Mouse (Mus musculus) bone marrow macrophage, adult 2 months (primary cell): ENCODE data around the gene Pitpna. TPM values are rescaled to one million over a fixed set of nuclear protein-coding genes. Genes with fewer than 3 reads are reported as not detected.

ENCODE experiments used
- H3K27ac ChIP-seq: 2 replicates; pipeline ENCODE4 v1.5.1; 2012; ENCODE audit warnings: low read depth, low read length; ENCODE audit not compliant: insufficient read depth
- H3K4me1 ChIP-seq: 2 replicates; pipeline ENCODE4 v1.6.1; 2012; ENCODE audit warnings: low read length; ENCODE audit not compliant: control insufficient read depth, insufficient read depth
- H3K4me3 ChIP-seq: 2 replicates; pipeline ENCODE4 v1.5.1; 2012; ENCODE audit warnings: mild to moderate bottlenecking, low read length, moderate library complexity; ENCODE audit not compliant: insufficient read depth
- CTCF ChIP-seq: IDR thresholded peaks from 2 replicates; pipeline ENCODE4 v1.5.1; 2012; ENCODE audit warnings: low read depth, mild to moderate bottlenecking, low read length, moderate library complexity
- POLR2A ChIP-seq: IDR thresholded peaks from 2 replicates; pipeline ENCODE4 v1.6.1; 2012; ENCODE audit warnings: mild to moderate bottlenecking, low read depth, low read length, borderline replicate concordance
- polyA plus RNA-seq: library from polyadenylated mRNA; stranded (reverse); fragments of >200 nt; gene quantifications from 2 replicates; pipeline ENCODE4 v1.2.4, GENCODE M21; 2012; ENCODE audit not compliant: missing spikeins, insufficient read depth, insufficient read length

Gene Pitpna
- polyA plus RNA-seq, 1 experiment, result 512 TPM

DNA sequence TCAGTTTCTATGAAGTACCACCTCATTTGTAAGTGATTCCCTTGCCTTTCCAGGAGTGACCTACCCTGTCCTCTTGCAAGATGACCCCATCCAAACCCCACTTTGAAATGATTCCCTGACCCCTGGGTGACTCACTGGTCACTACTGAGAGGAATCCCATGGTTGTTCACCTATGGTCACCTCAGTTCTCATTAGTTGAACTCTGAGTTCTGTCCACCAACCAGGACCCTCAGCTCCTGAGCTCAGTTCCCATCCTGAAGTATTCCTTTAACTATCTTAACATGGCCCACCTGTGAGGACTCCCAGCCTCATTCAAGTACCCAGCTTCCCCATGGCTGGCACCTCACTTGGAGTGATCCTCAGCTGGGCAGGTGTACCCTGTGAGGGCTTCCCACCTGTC is 69.9 kb downstream of the Pitpna start:
- Histone ChIP-seq H3K4me3 (no peak overlapping the region), H3K4me1 (peaks cover 31% of the 10 kb centered on the region), H3K27ac (no peak overlapping the region)
- TF ChIP-seq POLR2A (no peak), CTCF (no peak)

DNA sequence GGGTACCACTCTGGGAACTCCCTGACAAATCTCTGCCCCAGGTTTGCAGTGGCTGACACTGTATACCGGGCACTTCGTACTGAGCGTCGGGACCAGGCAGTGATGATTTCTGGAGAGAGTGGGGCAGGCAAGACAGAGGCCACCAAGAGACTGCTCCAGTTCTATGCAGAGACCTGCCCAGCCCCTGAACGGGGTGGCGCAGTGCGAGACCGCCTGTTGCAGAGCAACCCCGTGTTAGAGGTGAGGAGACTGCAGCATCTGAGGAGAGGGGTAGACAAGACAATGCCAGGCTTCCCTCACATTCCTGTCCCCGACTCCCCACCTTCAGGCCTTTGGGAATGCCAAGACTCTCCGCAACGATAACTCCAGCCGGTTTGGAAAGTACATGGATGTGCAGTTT is 70.4 kb downstream of the Pitpna start:
- peaks cover 31% of the 10 kb centered on the region for H3K4me1 ChIP-seq
- H3K4me3 ChIP-seq, result no peak overlapping the region
- no peak for TF ChIP-seq POLR2A
- no peak for TF ChIP-seq CTCF
- H3K27ac ChIP-seq, result no peak overlapping the region

DNA sequence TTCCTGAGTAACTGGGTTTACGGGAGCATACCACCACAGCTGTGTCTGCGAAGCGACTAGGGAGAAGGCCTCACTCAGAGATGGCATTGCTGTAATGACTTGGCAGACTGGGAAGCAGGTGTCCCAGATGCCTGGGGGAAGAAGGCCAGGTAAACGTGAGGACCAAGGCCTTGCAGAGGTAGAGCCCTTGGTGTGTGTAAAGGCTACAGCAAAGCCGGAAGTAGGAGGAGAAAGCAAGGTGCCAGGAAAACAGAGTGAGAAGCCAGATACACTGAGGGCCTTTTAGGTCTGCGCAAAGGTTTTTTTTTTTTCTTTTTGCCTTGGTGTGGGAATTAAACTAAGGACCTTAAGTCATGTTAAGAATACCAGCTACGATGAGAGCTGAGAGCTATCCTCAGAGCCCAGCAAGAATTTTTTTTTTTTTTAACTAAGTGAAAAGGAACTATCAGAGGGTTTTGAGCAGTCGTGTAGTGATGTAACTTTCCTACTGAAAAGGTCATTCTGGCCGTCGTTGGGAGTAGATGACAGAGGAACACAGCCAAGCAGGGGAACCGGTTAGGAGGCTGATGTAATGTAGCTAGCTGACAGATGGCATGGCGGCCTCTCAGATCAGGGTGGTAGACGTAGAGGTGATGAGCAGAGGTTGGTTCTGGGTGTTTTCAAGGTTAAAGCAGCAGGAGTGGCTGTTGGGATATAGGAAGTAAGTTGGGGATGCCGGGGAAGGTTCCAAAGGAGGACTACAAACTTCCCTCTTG is 71.3 kb downstream of the Pitpna start:
- H3K4me1 ChIP-seq, result peaks cover 31% of the 10 kb centered on the region
- TF ChIP-seq CTCF, result no peak
- TF ChIP-seq POLR2A, result no peak
- no peak overlapping the region for H3K27ac ChIP-seq
- no peak overlapping the region for H3K4me3 ChIP-seq

DNA sequence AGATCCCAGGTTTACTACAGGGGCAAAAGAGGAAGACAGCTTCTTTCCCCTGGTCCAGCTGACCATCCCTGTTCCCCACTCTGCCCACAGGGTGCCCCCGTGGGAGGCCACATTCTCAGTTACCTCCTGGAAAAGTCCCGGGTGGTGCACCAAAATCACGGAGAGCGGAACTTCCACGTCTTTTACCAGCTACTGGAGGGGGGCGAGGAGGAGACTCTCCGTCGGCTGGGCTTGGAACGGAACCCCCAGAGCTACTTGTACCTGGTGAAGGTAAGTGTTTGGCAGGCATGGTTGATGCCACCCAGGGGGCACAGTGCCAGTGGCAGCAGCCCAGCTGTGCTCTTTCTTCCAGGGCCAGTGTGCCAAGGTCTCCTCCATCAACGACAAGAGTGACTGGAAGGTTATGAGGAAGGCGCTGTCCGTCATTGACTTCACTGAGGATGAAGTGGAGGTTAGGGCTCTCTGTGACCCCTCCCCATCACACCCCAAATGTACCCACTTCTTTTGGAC is 72.2 kb downstream of the Pitpna start:
- TF ChIP-seq CTCF (no peak), POLR2A (no peak)
- no peak overlapping the region for H3K4me3 ChIP-seq
- H3K4me1 ChIP-seq, result peaks cover 24% of the 10 kb centered on the region
- no peak overlapping the region for H3K27ac ChIP-seq

DNA sequence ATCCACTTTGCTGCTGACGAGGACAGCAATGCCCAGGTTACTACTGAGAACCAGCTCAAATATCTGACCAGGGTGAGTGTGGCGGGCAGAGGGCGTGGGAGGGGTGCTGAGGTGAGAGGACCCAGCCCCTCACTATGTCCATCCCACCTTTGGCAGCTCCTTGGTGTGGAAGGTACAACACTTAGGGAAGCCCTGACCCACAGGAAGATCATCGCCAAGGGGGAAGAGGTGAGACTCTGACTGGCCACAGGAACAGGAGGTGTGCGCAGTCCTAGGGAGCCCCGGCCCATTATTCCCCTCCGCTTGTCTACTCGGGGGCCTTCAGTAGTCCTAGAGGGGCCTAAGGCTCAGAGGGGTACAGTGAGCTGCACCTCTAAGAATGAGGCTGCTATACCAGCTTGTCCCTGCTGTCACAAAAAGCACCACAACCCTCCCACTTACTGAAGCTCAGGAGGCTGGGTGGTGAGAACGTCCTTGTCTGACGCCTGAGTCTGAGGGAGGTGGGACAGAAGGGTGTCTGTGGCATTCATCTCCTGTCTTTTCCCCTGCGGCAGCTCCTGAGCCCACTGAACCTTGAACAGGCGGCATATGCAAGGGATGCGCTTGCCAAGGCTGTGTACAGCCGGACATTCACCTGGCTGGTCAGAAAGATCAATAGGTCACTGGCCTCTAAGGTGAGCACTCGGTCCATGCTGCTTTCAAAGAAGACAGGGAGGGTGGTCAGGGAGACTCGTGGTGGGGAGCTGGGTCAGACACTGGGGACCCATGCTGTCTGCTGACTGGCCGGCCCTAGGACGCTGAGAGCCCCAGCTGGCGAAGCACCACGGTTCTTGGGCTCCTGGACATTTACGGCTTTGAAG is 73.3 kb downstream of the Pitpna start:
- Histone ChIP-seq H3K4me1 (peaks cover 20% of the 10 kb centered on the region), H3K27ac (no peak overlapping the region), H3K4me3 (no peak overlapping the region)
- TF ChIP-seq POLR2A, result no peak

DNA sequence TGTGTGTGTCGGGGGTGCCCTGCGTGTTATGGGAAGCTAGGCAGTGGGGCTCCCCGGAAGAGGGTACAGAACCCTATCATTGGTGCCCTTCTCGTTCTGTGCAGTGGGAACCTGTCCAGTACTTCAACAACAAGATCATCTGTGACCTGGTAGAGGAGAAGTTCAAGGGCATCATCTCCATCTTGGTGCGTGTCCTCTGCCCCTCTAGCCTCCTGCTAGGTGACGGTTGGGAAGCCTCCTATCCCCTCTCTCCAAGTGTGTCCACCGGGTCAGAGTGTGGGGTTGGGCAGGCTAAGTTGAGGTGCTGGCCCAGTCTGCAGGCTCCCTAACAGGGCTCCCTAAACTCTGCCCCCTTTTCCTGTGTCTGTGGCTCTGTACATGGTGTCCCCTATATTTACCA is 74.2 kb downstream of the Pitpna start:
- no peak for TF ChIP-seq POLR2A
- no peak for TF ChIP-seq CTCF
- Histone ChIP-seq H3K27ac (no peak overlapping the region), H3K4me1 (peaks cover 20% of the 10 kb centered on the region), H3K4me3 (no peak overlapping the region)

DNA sequence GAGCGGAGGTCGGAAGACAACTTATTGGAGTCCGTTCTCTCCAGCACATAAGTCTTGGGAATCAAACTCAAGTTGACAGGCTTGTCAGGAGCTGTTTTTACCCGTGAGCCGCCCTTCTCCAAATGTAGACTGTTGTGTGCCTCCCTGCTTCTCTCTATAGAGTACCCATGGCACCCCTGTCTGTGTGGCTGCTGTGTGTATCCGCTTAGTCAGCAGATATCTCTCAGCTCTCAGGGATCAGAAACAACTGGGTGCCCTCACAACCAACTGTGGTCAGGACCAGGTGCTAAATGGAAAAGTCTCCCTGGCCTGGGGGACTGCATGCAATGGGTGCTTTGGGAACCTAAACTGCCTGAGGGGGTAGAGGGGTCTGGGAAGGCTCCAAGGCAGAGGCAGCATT is 78.4 kb downstream of the Pitpna start:
- peaks cover 12% of the 10 kb centered on the region for H3K4me1 ChIP-seq
- TF ChIP-seq POLR2A (no peak), CTCF (no peak)
- no peak overlapping the region for H3K4me3 ChIP-seq
- H3K27ac ChIP-seq, result no peak overlapping the region

DNA sequence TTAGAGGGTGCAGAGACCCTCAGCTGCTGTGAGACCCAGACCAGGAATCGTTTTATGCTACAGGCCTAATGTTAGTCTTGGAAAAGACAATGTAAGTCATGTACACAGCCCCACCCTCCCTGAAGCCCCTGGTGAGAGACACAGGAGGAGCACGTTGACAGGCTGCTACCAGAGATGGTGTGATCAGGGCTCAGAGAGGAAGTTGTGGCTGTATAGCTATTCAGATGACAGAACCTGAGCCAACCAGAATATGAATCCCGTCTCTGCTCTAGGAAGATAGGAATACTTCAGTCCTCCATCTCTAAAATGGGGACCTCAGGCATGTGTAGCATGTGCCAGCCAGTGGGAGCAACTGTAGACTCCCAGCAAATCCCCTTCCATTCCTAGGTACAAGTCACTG is 80.7 kb downstream of the Pitpna start:
- H3K4me1 ChIP-seq, result peaks cover 12% of the 10 kb centered on the region
- H3K4me3 ChIP-seq, result no peak overlapping the region
- H3K27ac ChIP-seq, result no peak overlapping the region
- TF ChIP-seq POLR2A, result no peak
- no peak for TF ChIP-seq CTCF

DNA sequence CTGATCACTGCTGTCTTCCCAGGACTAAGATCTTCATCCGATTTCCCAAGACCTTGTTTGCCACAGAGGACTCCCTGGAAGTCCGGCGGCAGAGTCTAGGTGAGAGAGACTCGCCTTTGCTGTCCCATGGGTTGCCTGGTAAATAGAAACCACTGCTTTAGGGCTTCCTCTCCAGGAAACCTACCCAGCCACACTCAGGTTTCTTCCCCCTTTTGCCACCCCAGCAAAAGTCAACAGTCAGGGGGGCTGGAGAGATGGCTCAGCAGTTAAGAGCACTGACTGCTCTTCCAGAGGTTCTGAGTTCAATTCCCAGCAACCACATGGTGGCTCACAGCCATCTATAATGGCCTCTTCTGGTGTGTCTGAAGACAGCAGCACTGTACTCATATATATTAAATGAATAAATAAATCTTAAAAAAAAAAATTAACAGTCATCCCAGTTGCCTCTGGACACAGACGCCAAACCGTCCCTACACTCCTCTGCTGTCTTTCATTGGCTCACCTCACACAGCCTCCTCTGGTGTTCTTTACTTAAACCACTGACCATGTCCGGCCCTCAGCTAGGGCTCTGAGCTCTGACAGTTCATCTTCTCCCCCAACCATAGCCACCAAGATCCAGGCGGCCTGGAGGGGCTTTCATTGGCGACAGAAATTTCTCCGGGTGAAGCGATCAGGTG is 81.4 kb downstream of the Pitpna start:
- TF ChIP-seq CTCF (no peak), POLR2A (no peak)
- H3K4me1 ChIP-seq, result peaks cover 12% of the 10 kb centered on the region
- H3K27ac ChIP-seq, result no peak overlapping the region
- no peak overlapping the region for H3K4me3 ChIP-seq

DNA sequence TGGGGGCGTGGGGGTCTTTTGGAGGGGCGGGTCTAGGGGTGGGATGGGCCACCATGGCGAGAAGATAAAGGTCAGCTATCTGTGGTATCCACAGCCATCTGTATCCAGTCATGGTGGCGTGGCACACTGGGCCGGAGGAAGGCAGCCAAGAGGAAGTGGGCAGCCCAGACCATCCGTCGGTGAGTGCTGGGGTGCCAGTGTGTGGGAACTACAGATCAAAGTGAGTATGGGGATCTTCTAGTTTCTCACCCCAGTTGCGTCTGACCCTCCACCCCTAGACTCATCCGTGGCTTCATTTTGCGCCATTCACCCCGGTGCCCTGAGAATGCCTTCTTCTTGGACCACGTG is 81.9 kb downstream of the Pitpna start:
- Histone ChIP-seq H3K27ac (no peak overlapping the region), H3K4me1 (peaks cover 12% of the 10 kb centered on the region), H3K4me3 (no peak overlapping the region)
- TF ChIP-seq CTCF, result no peak
- no peak for TF ChIP-seq POLR2A
